Mouse (Mus musculus) megakaryocyte, adult 5-6 weeks (primary cell): ENCODE results near the gene Gsta2. TPM values are rescaled to one million over a fixed set of nuclear protein-coding genes. Genes with fewer than 3 reads are reported as not detected.
A peak's percentile ranks its signal among the peaks of the same experiment; 100 is the strongest.
"Not testable (repeated sequence)": the region's sequence is repeated elsewhere in the genome, so short reads cannot be mapped to it uniquely, and the experiment has no call there.

Experiments
- ATAC-seq: 2 replicates; pipeline ENCODE4 v1.8.0; 2016; ENCODE audit warnings: mild to moderate bottlenecking, inconsistent platforms; ENCODE audit not compliant: poor library complexity, severe bottlenecking
- total RNA-seq, 2 experiments: library from RNA; stranded (forward) in 1 of 2; stranded (reverse) in 1 of 2; fragments of 153-499, 151-499 nt in 1 of 2; fragments of 221-1000, 200-1000 nt in 1 of 2; gene quantifications; 2 replicates each; pipeline versions ENCODE4 v1.2.3 to v1.2.4; 2015 to 2017

Gsta2 gene
- total RNA-seq, 2 experiments from 2014 or later: not detected

DNA sequence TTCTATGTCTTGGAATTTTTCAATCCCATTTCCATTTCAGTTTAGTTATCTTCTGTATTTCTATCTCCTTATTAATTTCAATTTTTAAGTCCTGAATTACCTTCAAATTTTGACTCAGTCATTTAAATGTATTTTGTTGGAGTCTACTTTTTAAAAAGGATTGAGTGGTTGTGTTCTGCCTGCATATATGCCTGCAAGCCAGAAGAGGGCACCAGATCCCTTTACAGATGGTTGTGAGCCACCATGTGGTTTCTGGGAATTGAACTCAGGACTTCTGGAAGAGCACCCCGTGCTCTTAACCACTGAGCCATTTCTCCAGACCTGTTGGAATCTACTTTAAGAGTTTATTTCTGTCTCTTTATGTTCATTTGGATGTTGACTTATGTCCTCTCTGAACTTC, 36.1 kb downstream of the Gsta2 start:
- ATAC-seq: no peak

DNA sequence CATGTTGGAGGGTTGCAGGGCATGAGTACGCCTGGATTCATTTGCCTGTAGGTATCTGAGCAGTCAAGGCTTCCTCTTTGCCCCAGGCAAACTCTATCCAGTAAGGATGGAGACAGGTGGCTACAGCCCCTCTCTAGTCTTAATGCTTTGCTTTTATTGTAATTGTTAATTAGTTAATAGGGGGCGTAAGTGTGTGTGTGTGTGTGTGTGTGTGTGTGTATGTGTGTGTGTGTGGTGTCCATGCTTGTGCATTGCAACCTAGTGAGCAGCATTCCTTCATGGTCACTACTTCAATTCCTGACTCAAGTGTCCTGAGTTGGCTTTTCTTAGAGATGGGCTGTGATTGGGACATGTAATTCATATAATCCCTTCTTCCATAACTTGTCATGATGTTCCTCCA, 40.9 kb downstream of the Gsta2 start, which contains the start of gene Omt2a:
Gene Omt2a (minus strand): TSS at position 101 of the 400 bp plus-strand sequence.
- ATAC-seq: no peak

DNA sequence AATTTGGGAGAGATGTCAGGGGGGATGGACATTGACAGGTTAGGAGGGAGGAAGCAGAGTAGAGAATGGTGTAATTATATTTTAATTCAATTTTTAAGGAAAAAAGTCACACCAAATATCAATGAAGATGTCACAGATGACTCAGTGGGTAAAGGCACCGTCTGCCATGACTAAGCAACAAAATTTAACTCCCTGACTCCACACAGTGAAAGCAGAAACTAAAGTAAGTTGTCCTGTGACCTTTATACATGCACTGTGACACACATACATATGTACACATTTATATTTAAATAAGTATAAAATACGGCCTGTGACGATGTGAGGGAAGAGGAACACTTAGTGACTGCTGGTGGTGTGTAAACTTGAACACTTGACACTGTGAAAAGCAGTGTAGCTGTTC, 47.5 kb downstream of the Gsta2 start:
- ATAC-seq: not testable (repeated sequence)

DNA sequence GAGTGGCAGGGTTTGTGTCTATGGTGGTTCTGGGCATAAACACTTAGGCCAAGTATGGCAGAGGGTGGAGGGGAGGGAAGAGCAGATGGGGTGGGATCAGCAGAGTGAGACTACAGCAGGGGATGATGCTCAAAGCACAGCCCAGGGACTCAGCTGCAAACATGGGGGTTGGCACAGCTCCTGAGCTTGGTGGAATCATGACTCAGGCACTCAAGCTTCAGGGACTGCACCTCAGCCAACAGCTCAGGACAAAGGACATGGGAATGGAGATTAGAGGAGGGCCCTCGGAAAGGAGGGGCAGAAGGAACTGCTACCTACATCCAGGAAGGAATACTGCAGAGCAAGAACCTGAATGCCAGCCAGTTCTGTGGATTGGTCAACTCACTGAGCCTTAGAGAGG, 56.4 kb downstream of the Gsta2 start:
- not testable (repeated sequence) for ATAC-seq

DNA sequence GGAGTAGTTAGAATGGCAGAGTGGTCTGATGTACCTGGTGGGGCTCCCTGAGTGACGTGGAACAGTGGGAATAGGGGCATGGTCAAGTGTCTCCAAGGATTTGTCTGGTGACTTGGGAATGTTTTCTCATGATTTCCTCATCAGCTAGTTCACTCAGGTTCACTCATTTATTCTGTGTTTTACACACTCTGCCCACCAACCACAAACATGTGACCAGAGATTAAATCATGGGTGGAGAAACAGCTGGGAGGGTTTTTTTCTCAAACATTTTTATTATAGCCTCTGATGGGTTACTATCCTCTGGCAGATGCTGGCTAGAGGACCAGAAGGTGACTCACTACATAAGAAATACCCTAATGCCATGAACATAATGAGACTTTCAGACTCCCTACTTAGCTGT, 57.4 kb downstream of the Gsta2 start:
- no peak for ATAC-seq

DNA sequence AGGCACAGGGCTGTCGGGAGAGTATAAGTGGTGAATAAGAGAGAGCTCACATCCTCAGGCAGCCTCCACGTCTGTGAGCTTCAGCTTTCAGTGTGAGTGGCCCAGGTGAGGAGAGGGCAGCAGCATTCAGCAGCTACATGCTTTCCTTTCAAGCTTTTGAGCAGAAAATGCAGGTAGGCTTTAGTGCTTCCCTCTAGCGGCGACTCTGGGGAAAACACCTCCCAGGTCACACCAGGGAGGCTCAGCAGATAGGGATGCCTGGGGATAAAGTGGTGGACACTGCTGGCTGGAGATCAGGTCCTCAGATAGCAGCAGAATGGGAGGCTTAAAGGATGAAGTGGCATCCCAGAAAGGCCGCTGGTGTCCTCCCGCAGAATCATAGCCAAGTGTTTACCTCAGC, 59.5 kb downstream of the Gsta2 start:
- peak; percentile 67 for ATAC-seq

DNA sequence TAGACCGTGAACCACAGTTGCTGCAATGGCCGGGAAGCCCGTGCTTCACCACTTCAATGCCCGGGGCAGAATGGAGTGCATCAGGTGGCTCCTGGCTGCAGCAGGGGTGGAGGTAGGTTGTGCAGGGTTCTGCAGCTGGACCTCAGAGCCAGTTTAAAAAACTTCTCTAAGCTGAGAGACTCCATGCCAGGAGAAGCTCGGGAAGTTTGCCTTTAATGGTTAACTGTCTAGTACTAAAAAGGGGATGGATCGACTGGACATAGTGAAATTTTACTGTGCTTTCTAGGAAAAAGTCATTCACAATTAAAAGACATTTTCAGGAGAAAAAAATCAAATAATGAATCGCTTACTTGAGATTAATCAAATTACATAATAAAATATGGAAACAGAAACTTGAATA, 60.8 kb downstream of the Gsta2 start:
- not testable (repeated sequence) for ATAC-seq

DNA sequence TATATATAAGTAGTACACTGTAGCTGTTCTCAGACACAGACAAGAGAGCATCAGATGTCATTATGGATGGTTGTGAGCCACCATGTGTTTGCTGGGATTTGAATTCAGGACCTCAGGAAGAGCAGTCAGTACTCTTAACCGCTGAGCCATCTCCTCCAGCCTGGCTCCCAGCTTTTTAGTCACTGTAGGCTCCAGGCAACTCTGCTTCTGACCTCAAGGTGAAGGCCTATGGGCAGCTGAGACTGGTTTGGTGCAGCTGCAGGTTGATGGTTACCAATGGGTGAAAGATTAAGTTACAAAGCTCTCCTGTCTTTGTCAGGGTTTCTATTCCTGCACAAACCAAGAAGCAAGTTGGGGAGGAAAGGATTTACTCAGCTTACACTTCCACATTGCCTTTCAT, 61.9 kb downstream of the Gsta2 start:
- ATAC-seq: not testable (repeated sequence)

DNA sequence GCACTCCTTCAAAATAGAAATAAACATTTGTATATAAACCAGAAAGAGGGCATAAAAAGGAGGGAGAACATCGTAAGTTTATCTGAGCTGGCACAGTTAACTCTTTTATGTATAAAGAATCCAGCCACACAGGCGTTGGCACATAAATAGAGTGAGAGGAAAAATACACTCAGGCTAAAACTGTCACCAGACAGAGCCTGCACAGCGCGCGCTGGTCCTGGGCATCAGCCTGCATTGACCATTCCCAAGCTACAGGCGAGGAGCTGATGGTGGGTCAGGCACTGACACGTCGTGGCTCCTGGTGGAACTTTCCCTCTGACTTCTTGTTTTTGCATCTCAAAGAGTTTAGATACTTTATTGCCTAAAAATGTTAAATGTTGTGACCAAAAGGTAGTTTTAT, 63.1 kb downstream of the Gsta2 start:
- not testable (repeated sequence) for ATAC-seq

DNA sequence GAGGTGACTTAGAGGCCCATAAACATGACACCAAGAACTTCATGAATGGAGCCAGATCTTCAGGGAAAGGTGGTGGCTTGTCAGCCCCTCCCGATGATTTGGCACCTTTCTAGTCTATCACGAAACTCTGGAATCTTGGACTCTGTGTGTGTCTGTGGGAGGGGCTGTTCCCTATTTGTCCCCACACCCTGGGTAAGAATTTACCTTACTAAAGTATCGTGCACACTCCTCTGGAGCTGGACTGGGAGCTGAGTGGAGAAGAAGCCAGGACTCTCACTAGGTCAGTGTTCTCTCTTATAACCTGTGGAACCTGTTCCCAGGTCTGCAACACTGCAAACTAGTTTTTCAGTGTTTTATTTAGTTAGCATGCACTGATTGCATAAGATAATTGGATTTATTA, 65.9 kb downstream of the Gsta2 start, which contains the start of gene Gm10639:
Gene Gm10639 (plus strand): TSS at position 201 of the 400 bp plus-strand sequence.
- ATAC-seq: not testable (repeated sequence)

DNA sequence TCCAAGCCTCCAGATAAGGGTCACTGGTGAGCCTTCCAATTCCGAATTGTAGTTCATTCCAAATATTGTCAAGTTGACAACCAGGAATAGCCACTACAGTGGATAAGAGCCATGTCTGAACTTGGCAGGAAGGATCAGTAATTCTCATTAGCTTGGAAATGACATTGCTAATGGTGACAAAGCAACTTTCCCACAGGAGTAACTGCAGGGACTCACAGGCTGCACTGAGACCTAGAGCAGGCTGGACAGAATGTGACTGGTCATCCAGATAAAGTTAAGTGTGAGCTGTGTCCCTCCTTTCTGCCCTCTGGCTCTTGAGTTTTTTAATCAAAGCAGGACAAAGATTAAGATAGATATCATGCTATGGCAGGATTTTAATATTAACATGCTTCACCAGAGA, 66.5 kb downstream of the Gsta2 start:
- ATAC-seq: not testable (repeated sequence)

DNA sequence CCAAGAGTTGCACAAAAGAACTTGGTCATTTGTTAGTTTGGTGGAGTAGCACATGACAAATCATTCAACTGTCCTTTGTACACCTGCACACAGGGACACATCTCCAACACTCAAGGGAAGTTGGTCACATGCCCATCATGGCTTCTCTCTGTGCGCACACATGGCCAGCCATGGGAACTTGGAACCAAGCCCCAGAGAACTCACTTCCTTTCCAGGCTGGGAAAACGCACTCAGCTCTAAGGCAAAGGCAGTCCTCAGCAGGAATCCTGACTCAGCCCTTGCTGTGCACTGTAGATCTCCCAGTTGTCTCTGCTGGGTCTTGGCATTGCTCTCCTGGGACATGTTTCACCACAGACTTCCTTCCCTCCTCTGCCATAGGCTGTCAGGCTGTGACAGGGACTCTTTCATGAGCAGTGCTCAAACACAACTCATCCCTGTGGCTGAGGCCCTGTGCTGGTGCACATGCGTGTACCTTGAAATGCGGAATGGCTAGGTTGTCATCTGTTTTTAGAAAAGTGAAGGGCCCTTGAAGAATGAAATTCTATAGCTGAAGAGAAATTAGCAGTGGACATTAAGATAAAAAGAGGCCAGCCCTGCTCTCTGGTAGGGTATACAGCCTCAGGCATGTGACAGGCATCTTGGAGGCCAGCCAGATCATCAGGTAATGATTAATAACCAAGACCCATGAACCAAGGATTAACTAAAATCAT, 73.4 kb downstream of the Gsta2 start:
- not testable (repeated sequence) for ATAC-seq

Other genes with a start within 250 kb of the Gsta2 start
- gene Fbxo9, start 246.7 kb downstream of the Gsta2 start, total RNA-seq (2015): 40.3 and 50.5 TPM in 2 replicates
- gene Fbxo9, start 246.7 kb downstream of the Gsta2 start, total RNA-seq (2017): 43.8 and 49.2 TPM in 2 replicates
- 3.4 and 6.2 TPM in 2 replicates for gene Ick, start 246.6 kb downstream of the Gsta2 start, total RNA-seq (2015)
- gene Ick, start 246.6 kb downstream of the Gsta2 start, total RNA-seq (2017): 2.5 and 8.0 TPM in 2 replicates
- 0.27 TPM in 1 of 2 replicates, not detected in the other for gene Gsta4, start 173.0 kb downstream of the Gsta2 start, total RNA-seq (2015)
- not detected in 2 replicates for gene Gsta4, start 173.0 kb downstream of the Gsta2 start, total RNA-seq (2017)
- not detected in 2 replicates for gene Gsta1, start 125.1 kb downstream of the Gsta2 start, total RNA-seq (2015)
- not detected in 2 replicates for gene Gsta1, start 125.1 kb downstream of the Gsta2 start, total RNA-seq (2017)
- not detected in 2 replicates for gene Gm3776, start 98.7 kb downstream of the Gsta2 start, total RNA-seq (2015)
- gene Gm3776, start 98.7 kb downstream of the Gsta2 start, total RNA-seq (2017): not detected in 2 replicates
- not detected in 2 replicates for gene Gm10639, start 65.9 kb downstream of the Gsta2 start, total RNA-seq (2015)
- gene Gm10639, start 65.9 kb downstream of the Gsta2 start, total RNA-seq (2017): not detected in 2 replicates
- not detected in 2 replicates for gene Omt2a, start 41.0 kb downstream of the Gsta2 start, total RNA-seq (2015)
- not detected in 2 replicates for gene Omt2a, start 41.0 kb downstream of the Gsta2 start, total RNA-seq (2017)
- not detected in 2 replicates for gene Omt2b, start 28.2 kb downstream of the Gsta2 start, total RNA-seq (2015)
- gene Omt2b, start 28.2 kb downstream of the Gsta2 start, total RNA-seq (2017): not detected in 2 replicates
- gene Dppa5a, start 12.4 kb upstream of the Gsta2 start, total RNA-seq (2015): not detected in 2 replicates
- gene Dppa5a, start 12.4 kb upstream of the Gsta2 start, total RNA-seq (2017): not detected in 2 replicates
- gene Ooep, start 22.9 kb upstream of the Gsta2 start, total RNA-seq (2015): not detected in 2 replicates
- gene Ooep, start 22.9 kb upstream of the Gsta2 start, total RNA-seq (2017): not detected in 2 replicates
- 0.39 TPM in 1 of 2 replicates, not detected in the other for gene Ddx43, start 40.0 kb upstream of the Gsta2 start, total RNA-seq (2015)
- 0.08 TPM in 1 of 2 replicates, not detected in the other for gene Ddx43, start 40.0 kb upstream of the Gsta2 start, total RNA-seq (2017)
- gene Cgas, start 87.4 kb upstream of the Gsta2 start, total RNA-seq (2015): 18.4 and 21.4 TPM in 2 replicates
- gene Cgas, start 87.4 kb upstream of the Gsta2 start, total RNA-seq (2017): 12.1 and 14.5 TPM in 2 replicates
- gene Mto1, start 92.4 kb upstream of the Gsta2 start, total RNA-seq (2015): 21.1 and 22.3 TPM in 2 replicates
- 26.4 and 28.9 TPM in 2 replicates for gene Mto1, start 92.4 kb upstream of the Gsta2 start, total RNA-seq (2017)
- not detected in 2 replicates for gene Gm17324, start 93.0 kb upstream of the Gsta2 start, total RNA-seq (2015)
- gene Gm17324, start 93.0 kb upstream of the Gsta2 start, total RNA-seq (2017): not detected in 2 replicates
- gene Eef1a1, start 133.4 kb upstream of the Gsta2 start, total RNA-seq (2015): 11,658 and 12,645 TPM in 2 replicates
- gene Eef1a1, start 133.4 kb upstream of the Gsta2 start, total RNA-seq (2017): 9,740 and 9,937 TPM in 2 replicates
- gene Slc17a5, start 232.3 kb upstream of the Gsta2 start, total RNA-seq (2015): 8.8 and 10.2 TPM in 2 replicates
- 5.6 and 8.0 TPM in 2 replicates for gene Slc17a5, start 232.3 kb upstream of the Gsta2 start, total RNA-seq (2017)